Mouse (Mus musculus) C2C12 (cell line): ENCODE measurements at regions not wholly inside any gene's neighbourhood (a gene's known extent, or its start where the extent isn't known, plus 50 kb on each side); places are given as distances from the start of the nearest gene placed in this dataset.

Source experiments
- CTCF ChIP-seq: IDR thresholded peaks from one replicate; pipeline ENCODE4 v1.5.1; 2011; ENCODE audit not compliant: control insufficient read depth, insufficient read depth, insufficient read length
- FOSL1 ChIP-seq: IDR thresholded peaks from one replicate; pipeline ENCODE4 v1.8.0; 2011; ENCODE audit warnings: mild to moderate bottlenecking, low read length; ENCODE audit not compliant: poor library complexity, insufficient read depth, severe bottlenecking
- MAX ChIP-seq: IDR thresholded peaks from one replicate; pipeline ENCODE4 v1.6.1; 2011; ENCODE audit warnings: mild to moderate bottlenecking, control low read depth
- USF1 ChIP-seq: IDR thresholded peaks from one replicate; pipeline ENCODE4 v1.6.1; 2011; ENCODE audit warnings: low read depth, mild to moderate bottlenecking, control low read depth, moderate library complexity

GRCm38 (mm10) chr7:95324939-95325338 is 846.1 kb upstream of the Tenm4 start:
- TF ChIP-seq MAX: no peak
- no peak for TF ChIP-seq CTCF
- TF ChIP-seq USF1: no peak
- TF ChIP-seq FOSL1: no peak
